Mouse (Mus musculus): ENCODE results near the gene Gna15.

GRCm38 (mm10) chr10:81507095-81507494 is 16.9 kb downstream of the Gna15 start:
- TF ChIP-seq BHLHE40 (IDR thresholded peaks at IDR 0.05; ENCODE audit: borderline replicate concordance, low read depth, low read length) (no peak), SMC3 (IDR thresholded peaks at IDR 0.05; ENCODE audit: low read depth, low read length) (no peak), RAD21 (IDR thresholded peaks at IDR 0.05; ENCODE audit: low read depth, low read length) (no peak), CTCF (IDR thresholded peaks at IDR 0.05 in 2 of 3, conservative IDR thresholded peaks at IDR 0.05 in 1 of 3; ENCODE audit: control insufficient read depth in 1 of 3, insufficient read depth in 1 of 3, low read depth in 2 of 3, low read length in 3 of 3, poor library complexity in 1 of 3, severe bottlenecking in 1 of 3) (no peak), POLR2A (IDR thresholded peaks at IDR 0.05; ENCODE audit: control insufficient read depth in 1 of 2, insufficient read depth in 1 of 2, low read depth in 1 of 2, low read length in 2 of 2, poor library complexity in 1 of 2) (no peak), ELF1 (IDR thresholded peaks at IDR 0.05; ENCODE audit: low read depth, low read length) (no peak), USF1 (IDR thresholded peaks at IDR 0.05; ENCODE audit: low read depth, low read length) (no peak)

All from MEL (cell line).